Mouse (Mus musculus): ENCODE data around the gene Limch1.

DNA sequence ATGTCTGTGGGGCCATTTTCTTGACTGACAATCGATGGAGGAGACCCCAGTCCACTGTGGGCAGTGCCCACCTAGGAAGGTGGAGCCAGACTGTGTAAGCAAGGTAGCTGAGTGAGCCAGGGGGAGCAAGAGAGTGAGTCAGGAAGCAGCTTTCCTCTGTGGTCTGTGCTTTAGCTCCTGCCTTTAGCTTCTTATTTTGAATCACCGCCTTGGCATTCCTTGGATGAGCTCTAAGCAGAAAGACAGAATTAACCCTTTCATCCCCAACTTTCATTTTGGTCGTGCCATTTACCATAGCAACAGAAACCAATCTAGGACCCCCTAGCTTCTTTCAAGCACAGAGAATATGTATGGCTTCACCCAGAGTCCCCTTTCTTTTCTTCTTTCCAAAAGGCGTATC is 27.7 kb upstream of the Limch1 start:
- TF ChIP-seq CTCF (IDR thresholded peaks at IDR 0.05; ENCODE audit: low read depth, low read length) (no peak), POLR2A (IDR thresholded peaks at IDR 0.05; ENCODE audit: extremely low read depth, insufficient read depth, low read length) (no peak)
